Mouse (Mus musculus) lung, embryonic 14.5 days (tissue): ENCODE measurements around the gene Atg4a-ps. TPM values are rescaled to one million over a fixed set of nuclear protein-coding genes. Genes with fewer than 3 reads are reported as not detected.

Experiments
- ATAC-seq: fragments of 200-750 bp; cut with Nextera tagmentation; 2 replicates; pipeline ENCODE4 v1.8.0; 2017; ENCODE audit warnings: mild to moderate bottlenecking, moderate TSS enrichment, moderate library complexity; ENCODE audit not compliant: insufficient read depth
- DNase-seq: peaks from one replicate; pipeline ENCODE4 v3.0.0-alpha.2; 2015
- H3K27ac ChIP-seq: fragments of 300-500 bp; sonication (generic); 2 replicates; pipeline ENCODE4 v1.5.1; 2014; ENCODE audit warnings: low read depth, mild to moderate bottlenecking, moderate library complexity
- H3K27me3 ChIP-seq: fragments of 300-500 bp; sonication (generic); 2 replicates; pipeline ENCODE4 v1.6.1; 2014; ENCODE audit warnings: low read length, control low read depth; ENCODE audit not compliant: insufficient read depth
- H3K36me3 ChIP-seq: fragments of 300-500 bp; sonication (generic); 2 replicates; pipeline ENCODE4 v1.6.1; 2014; ENCODE audit warnings: control low read depth; ENCODE audit not compliant: insufficient read depth
- H3K4me1 ChIP-seq: fragments of 300-500 bp; sonication (generic); 2 replicates; pipeline ENCODE4 v1.6.1; 2014; ENCODE audit warnings: antibody characterized with exemption, control low read depth; ENCODE audit not compliant: insufficient read depth
- H3K4me2 ChIP-seq: fragments of 300-500 bp; sonication (generic); 2 replicates; pipeline ENCODE4 v1.6.1; 2014; ENCODE audit warnings: mild to moderate bottlenecking
- H3K4me3 ChIP-seq: fragments of 300-500 bp; sonication (generic); 2 replicates; pipeline ENCODE4 v1.5.1; 2014; ENCODE audit warnings: low read depth, low read length
- H3K9ac ChIP-seq: fragments of 300-500 bp; sonication (generic); 2 replicates; pipeline ENCODE4 v1.6.1; 2014
- H3K9me3 ChIP-seq: fragments of 300-500 bp; sonication (generic); 2 replicates; pipeline ENCODE4 v1.6.1; 2016; ENCODE audit warnings: low read depth, low read length, control low read depth
- CTCF ChIP-seq: IDR thresholded peaks from 2 replicates; pipeline ENCODE4 v1.5.1; 2016; ENCODE audit warnings: antibody characterized with exemption, low read depth
- WGBS: fragments of 180-500 bp; shearing (Covaris S2); extraction: QIAGEN DNeasy Blood & Tissue Kit; methylation state at CpG from one replicate; pipeline ENCODE4 v1.1.7; 2014; 5-methylcytosine and 5-hydroxymethylcytosine counted together
- polyA plus RNA-seq: library from polyadenylated mRNA; unstranded; fragments of >200 nt; fragmentation: Nextera tagmentation; extraction: Ambion mirVana; gene quantifications from 2 replicates; pipeline ENCODE4 v1.2.1, GENCODE M21; 2014

Atg4a-ps gene
- polyA plus RNA-seq, 1 experiment from 2014 or later = 0.32 TPM

DNA sequence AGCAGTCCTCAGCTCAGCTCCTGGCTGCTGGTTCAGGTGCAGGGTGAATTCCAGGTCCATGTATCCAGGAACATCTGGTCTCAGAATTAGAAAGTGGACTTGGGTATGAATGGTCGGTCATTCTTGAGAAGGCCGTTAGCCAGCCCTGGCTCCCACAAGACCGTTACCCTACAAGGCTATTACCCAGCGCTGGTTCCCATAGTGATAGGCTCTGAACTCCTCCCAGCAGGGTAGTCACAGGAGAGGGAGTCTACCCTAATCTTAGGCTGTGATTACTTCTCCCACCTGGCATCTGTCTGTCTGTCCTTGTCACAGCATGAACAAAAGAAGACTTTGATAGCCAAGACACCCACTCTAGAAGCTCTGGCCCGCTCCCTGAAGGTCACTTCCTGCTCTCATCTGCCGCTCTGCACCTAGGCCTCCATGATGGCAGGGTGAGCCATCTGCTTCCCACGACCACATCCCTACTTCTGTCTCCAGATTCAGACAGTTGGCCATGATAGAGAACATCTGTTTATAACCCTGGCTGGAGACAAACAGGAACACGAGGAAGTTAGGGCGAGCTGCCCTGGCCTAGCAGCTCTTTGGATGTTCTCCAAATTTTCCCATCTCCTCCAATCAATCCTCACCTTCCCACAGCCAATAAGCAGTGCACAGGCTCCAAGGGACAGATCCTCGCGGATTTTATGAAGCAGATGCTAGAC is 1.4 kb upstream of the Atg4a-ps start:
- 45% methylated on average over 11 of the region's 11 CpGs for WGBS
- H3K27ac ChIP-seq = peak overlapping the region; percentile 46
- H3K27me3 ChIP-seq = no peaks in the 10 kb centered on the region

GRCm38 (mm10) chr3:103641301-103641700 is 4.6 kb downstream of the Atg4a-ps start:
- no peak for TF ChIP-seq CTCF
- Histone ChIP-seq H3K4me2 (no peak overlapping the region), H3K27me3 (no peaks in the 10 kb centered on the region), H3K9me3 (no peaks in the 10 kb centered on the region), H3K36me3 (no peaks in the 10 kb centered on the region), H3K9ac (no peak overlapping the region), H3K4me1 (no peaks in the 10 kb centered on the region), H3K27ac (no peak overlapping the region), H3K4me3 (no peak overlapping the region)
- no peak for ATAC-seq
- DNase-seq = no peak
- 38% methylated on average over 7 of the region's 7 CpGs for WGBS

More for the DNA sequence above, 1.4 kb upstream of the Atg4a-ps start:
- DNase-seq = peak; percentile 90
- TF ChIP-seq CTCF = no peak
- no peaks in the 10 kb centered on the region for H3K9me3 ChIP-seq
- H3K4me1 ChIP-seq = peaks cover 14% of the 10 kb centered on the region
- peak; percentile 94 for ATAC-seq
- H3K9ac ChIP-seq = no peak overlapping the region
- H3K4me3 ChIP-seq = no peak overlapping the region
- no peak overlapping the region for H3K4me2 ChIP-seq
- no peaks in the 10 kb centered on the region for H3K36me3 ChIP-seq

GRCm38 (mm10) chr3:103640226-103640803 is 5.6 kb downstream of the Atg4a-ps start:
- H3K36me3 ChIP-seq = no peaks in the 10 kb centered on the region
- TF ChIP-seq CTCF = no peak
- H3K27me3 ChIP-seq = no peaks in the 10 kb centered on the region
- H3K9me3 ChIP-seq = no peaks in the 10 kb centered on the region
- H3K4me2 ChIP-seq = no peak overlapping the region
- no peak overlapping the region for H3K27ac ChIP-seq
- DNase-seq = no peak
- H3K4me3 ChIP-seq = no peak overlapping the region
- WGBS = 63% methylated on average over 8 of the region's 8 CpGs
- no peak for ATAC-seq
- H3K9ac ChIP-seq = no peak overlapping the region
- H3K4me1 ChIP-seq = no peaks in the 10 kb centered on the region

GRCm38 (mm10) chr3:103637641-103638040 is 8.2 kb downstream of the Atg4a-ps start:
- no peak overlapping the region for H3K9ac ChIP-seq
- H3K4me2 ChIP-seq = no peak overlapping the region
- no peak for TF ChIP-seq CTCF
- WGBS = 85% methylated on average over 1 of the region's 1 CpGs
- no peaks in the 10 kb centered on the region for H3K27me3 ChIP-seq
- DNase-seq = no peak
- H3K4me1 ChIP-seq = 0 out of 2 replicates have a peak, but pooled peaks cover 4% of the 10 kb centered on the region
- H3K4me3 ChIP-seq = no peak overlapping the region
- H3K9me3 ChIP-seq = no peaks in the 10 kb centered on the region
- H3K27ac ChIP-seq = no peak overlapping the region
- H3K36me3 ChIP-seq = no peaks in the 10 kb centered on the region
- no peak for ATAC-seq

DNA sequence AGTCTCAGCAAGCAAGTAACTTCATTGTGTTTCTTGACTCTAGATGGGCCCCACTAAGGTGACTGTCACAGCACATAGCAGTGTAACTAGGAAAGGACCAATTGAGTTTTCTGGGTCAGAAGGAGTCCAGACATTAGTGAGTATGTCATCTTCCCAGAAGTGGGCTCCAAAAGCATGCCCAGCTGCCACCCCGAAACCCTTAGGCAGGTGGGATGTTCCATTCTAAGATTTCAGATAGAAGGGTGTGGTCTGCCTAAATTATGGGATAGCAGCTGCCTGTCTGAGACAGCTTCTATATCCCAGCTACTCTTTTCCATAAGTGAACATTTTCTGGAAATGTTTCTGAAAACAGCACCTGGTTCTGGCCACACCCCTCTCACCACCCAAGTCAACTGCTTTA is 11.6 kb downstream of the Atg4a-ps start:
- no peak overlapping the region for H3K9ac ChIP-seq
- H3K4me2 ChIP-seq = no peak overlapping the region
- H3K9me3 ChIP-seq = no peaks in the 10 kb centered on the region
- no peak overlapping the region for H3K4me3 ChIP-seq
- no peak for DNase-seq
- H3K4me1 ChIP-seq = 0 out of 2 replicates have a peak, but pooled peaks cover 4% of the 10 kb centered on the region
- H3K36me3 ChIP-seq = no peaks in the 10 kb centered on the region
- no peak for ATAC-seq
- WGBS = 94% methylated on average over 1 of the region's 1 CpGs
- no peak overlapping the region for H3K27ac ChIP-seq
- no peak for TF ChIP-seq CTCF
- no peaks in the 10 kb centered on the region for H3K27me3 ChIP-seq

GRCm38 (mm10) chr3:103633831-103634230 is 12.0 kb downstream of the Atg4a-ps start:
- no peaks in the 10 kb centered on the region for H3K27me3 ChIP-seq
- DNase-seq (peak; percentile 71), ATAC-seq (no peak)
- no peaks in the 10 kb centered on the region for H3K9me3 ChIP-seq
- no peak overlapping the region for H3K4me2 ChIP-seq
- 0 out of 2 replicates have a peak, but pooled peaks cover 4% of the 10 kb centered on the region for H3K4me1 ChIP-seq
- no peaks in the 10 kb centered on the region for H3K36me3 ChIP-seq
- H3K9ac ChIP-seq = no peak overlapping the region
- no peak overlapping the region for H3K27ac ChIP-seq
- H3K4me3 ChIP-seq = no peak overlapping the region
- no peak for TF ChIP-seq CTCF
- 46% methylated on average over 4 of the region's 4 CpGs for WGBS

DNA sequence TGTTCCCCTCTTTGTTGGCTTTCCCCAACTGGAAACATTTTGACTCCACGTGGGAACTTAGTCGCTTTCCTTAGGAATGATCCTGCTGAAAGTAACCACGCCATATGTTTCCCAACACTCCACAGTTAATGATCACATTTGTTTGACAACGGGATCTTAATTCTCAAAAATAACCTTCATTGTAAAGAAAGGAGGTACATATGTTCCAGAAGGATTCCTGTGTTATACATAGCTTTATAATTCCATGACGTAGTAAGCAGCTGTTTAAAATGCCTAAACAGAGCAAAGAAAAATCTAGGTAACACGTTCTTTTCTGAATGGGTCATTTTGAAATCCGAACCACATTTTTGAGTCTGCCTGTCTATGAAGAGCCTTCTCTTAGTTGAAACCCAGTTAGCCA is 12.7 kb downstream of the Atg4a-ps start:
- H3K4me3 ChIP-seq = no peak overlapping the region
- no peaks in the 10 kb centered on the region for H3K27me3 ChIP-seq
- H3K9me3 ChIP-seq = no peaks in the 10 kb centered on the region
- WGBS = 49% methylated on average over 7 of the region's 7 CpGs
- peak overlapping the region; percentile 47; the same call in 1 of the 2 replicates for H3K27ac ChIP-seq
- DNase-seq (peak; percentile 68), ATAC-seq (no peak; the same call in 1 of the 2 replicates)
- TF ChIP-seq CTCF = no peak
- H3K4me1 ChIP-seq = 0 out of 2 replicates have a peak, but pooled peaks cover 4% of the 10 kb centered on the region
- no peaks in the 10 kb centered on the region for H3K36me3 ChIP-seq
- H3K9ac ChIP-seq = no peak overlapping the region
- no peak overlapping the region for H3K4me2 ChIP-seq
